Mouse (Mus musculus): Measurements from ENCODE around the gene Fam32a. TPM values are rescaled to one million over a fixed set of nuclear protein-coding genes. Genes with fewer than 3 reads are reported as not detected.

Fam32a gene
- polyA plus RNA-seq, 1 experiment from 2014 or later, result 76.0 TPM

GRCm38 (mm10) chr8:72266671-72267070 is 47.1 kb downstream of the Fam32a start:
- H3K9ac ChIP-seq (ENCODE audit: low read length), result no peak overlapping the region
- no peaks in the 10 kb centered on the region for H3K36me3 ChIP-seq (ENCODE audit: control insufficient read depth, insufficient read depth, low read length)
- no peak overlapping the region for H3K27ac ChIP-seq (ENCODE audit: low read depth, low read length)
- DNase-seq (ENCODE audit: low spot score) (no peak), ATAC-seq (replicated peaks; ENCODE audit: low FRiP score) (no peak)
- no peaks in the 10 kb centered on the region for H3K4me1 ChIP-seq (replicated peaks; ENCODE audit: control insufficient read depth, insufficient read depth, low read length)
- no peak overlapping the region for H3K4me2 ChIP-seq (ENCODE audit: low read depth, low read length, severe bottlenecking)
- H3K4me3 ChIP-seq (ENCODE audit: low read depth, low read length), result no peak overlapping the region
- no peaks in the 10 kb centered on the region for H3K9me3 ChIP-seq (ENCODE audit: control insufficient read depth, low read length)
- H3K27me3 ChIP-seq (ENCODE audit: control insufficient read depth, insufficient read depth, low read length), result no peaks in the 10 kb centered on the region

DNA sequence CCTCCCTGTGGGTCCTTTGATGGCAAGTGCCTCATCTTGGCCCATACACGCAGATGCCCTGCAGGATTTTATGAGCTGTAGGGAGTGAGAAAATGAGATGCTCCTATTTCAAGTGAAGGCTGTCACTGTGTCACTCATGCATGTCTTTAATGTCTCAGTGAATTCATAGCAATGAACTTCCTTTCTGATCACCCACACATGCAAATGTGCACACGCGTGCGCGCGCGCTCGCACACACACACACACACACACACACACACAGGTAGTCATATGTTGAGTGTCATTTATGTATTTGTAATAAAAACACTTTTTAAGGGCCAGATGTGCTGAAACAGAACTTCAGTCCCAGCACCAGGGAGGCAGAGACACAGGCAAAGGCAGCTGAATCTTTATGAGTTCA is 47.6 kb downstream of the Fam32a start:
- Histone ChIP-seq H3K4me2 (ENCODE audit: low read depth, low read length, severe bottlenecking) (no peak overlapping the region), H3K9ac (ENCODE audit: low read length) (no peak overlapping the region), H3K36me3 (ENCODE audit: control insufficient read depth, insufficient read depth, low read length) (no peaks in the 10 kb centered on the region), H3K27ac (ENCODE audit: low read depth, low read length) (no peak overlapping the region), H3K4me3 (ENCODE audit: low read depth, low read length) (no peak overlapping the region), H3K9me3 (ENCODE audit: control insufficient read depth, low read length) (no peaks in the 10 kb centered on the region), H3K27me3 (ENCODE audit: control insufficient read depth, insufficient read depth, low read length) (no peaks in the 10 kb centered on the region), H3K4me1 (replicated peaks; ENCODE audit: control insufficient read depth, insufficient read depth, low read length) (no peaks in the 10 kb centered on the region)
- ATAC-seq (replicated peaks; ENCODE audit: low FRiP score), result no peak
- 99% methylated on average over 8 of the region's 8 CpGs for WGBS
- DNase-seq (ENCODE audit: low spot score), result no peak

DNA sequence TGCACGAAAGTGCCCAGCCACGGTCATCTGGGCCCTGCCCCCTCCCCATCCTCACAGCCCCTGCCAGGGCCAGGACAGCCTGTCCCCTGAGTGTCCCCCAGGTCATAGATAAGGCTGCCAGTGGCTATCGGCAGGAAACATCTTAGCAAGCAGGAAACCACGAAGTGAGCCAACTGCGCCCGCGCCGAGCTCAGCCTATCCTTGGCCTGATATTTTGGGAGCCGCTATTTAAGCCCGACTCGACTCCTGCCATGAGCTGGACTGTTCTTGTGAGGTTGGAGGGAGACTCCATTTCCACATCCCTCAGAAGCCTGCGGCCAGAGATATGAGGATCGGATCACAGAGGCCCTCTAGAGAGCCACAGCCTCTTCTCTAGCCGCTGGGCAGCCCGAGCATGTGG is 48.8 kb downstream of the Fam32a start:
- Histone ChIP-seq H3K36me3 (ENCODE audit: control insufficient read depth, insufficient read depth, low read length) (no peaks in the 10 kb centered on the region), H3K9ac (ENCODE audit: low read length) (no peak overlapping the region), H3K9me3 (ENCODE audit: control insufficient read depth, low read length) (no peaks in the 10 kb centered on the region), H3K27me3 (ENCODE audit: control insufficient read depth, insufficient read depth, low read length) (no peaks in the 10 kb centered on the region), H3K27ac (ENCODE audit: low read depth, low read length) (0 out of 2 replicates have a peak overlapping the region, but pooled peaks have one; percentile 4), H3K4me3 (ENCODE audit: low read depth, low read length) (no peak overlapping the region), H3K4me1 (replicated peaks; ENCODE audit: control insufficient read depth, insufficient read depth, low read length) (no peaks in the 10 kb centered on the region), H3K4me2 (ENCODE audit: low read depth, low read length, severe bottlenecking) (no peak overlapping the region)
- ATAC-seq (replicated peaks; ENCODE audit: low FRiP score), result no peak
- 91% methylated on average over 15 of the region's 15 CpGs for WGBS
- DNase-seq (ENCODE audit: low spot score), result no peak

- 84% methylated on average over 12 of the region's 12 CpGs for WGBS
- no peak overlapping the region for H3K9ac ChIP-seq (ENCODE audit: low read length)
- ATAC-seq (replicated peaks; ENCODE audit: low FRiP score), result no peak
- no peak overlapping the region for H3K4me2 ChIP-seq (ENCODE audit: low read depth, low read length, severe bottlenecking)
- H3K4me3 ChIP-seq (ENCODE audit: low read depth, low read length), result no peak overlapping the region
- no peaks in the 10 kb centered on the region for H3K36me3 ChIP-seq (ENCODE audit: control insufficient read depth, insufficient read depth, low read length)
- no peak for DNase-seq (ENCODE audit: low spot score)
- H3K4me1 ChIP-seq (replicated peaks; ENCODE audit: control insufficient read depth, insufficient read depth, low read length), result no peaks in the 10 kb centered on the region
- no peak overlapping the region for H3K27ac ChIP-seq (ENCODE audit: low read depth, low read length)
- H3K27me3 ChIP-seq (ENCODE audit: control insufficient read depth, insufficient read depth, low read length), result no peaks in the 10 kb centered on the region
- no peaks in the 10 kb centered on the region for H3K9me3 ChIP-seq (ENCODE audit: control insufficient read depth, low read length)
Measured at GRCm38 (mm10) chr8:72270606-72271005, 51.1 kb downstream of the Fam32a start.

DNA sequence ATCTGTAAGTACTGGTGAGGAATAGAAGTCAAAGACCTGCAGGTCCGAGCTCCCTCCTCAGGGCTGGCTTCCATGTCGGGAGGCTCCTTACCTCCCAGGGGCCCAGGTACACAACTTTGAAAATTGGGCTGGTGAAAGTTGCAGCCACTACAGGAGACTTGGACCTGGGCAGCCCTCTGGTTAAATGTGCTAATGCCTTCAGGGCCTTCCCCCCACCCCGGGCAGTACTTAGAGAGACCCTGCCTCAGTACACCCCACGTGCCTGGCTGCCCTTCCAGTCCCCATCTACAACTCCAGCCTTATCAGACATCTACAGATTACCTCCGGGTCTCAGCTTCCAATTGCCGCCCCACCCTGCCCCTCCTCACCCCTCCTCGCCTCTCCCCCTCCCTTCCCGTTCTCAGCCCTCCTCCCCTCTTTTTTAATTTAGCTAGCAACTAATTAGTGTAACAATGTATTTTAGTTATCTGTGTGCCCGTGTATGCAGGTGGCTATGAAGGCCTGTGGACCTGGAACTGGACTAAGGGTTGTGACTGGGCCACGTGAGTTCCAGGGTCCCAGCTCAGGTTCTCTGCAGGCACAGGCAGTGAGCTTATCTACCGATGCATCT is 51.6 kb downstream of the Fam32a start:
- Histone ChIP-seq H3K9ac (ENCODE audit: low read length) (no peak overlapping the region), H3K9me3 (ENCODE audit: control insufficient read depth, low read length) (no peaks in the 10 kb centered on the region), H3K4me1 (replicated peaks; ENCODE audit: control insufficient read depth, insufficient read depth, low read length) (no peaks in the 10 kb centered on the region), H3K36me3 (ENCODE audit: control insufficient read depth, insufficient read depth, low read length) (no peaks in the 10 kb centered on the region), H3K4me2 (ENCODE audit: low read depth, low read length, severe bottlenecking) (no peak overlapping the region), H3K27me3 (ENCODE audit: control insufficient read depth, insufficient read depth, low read length) (no peaks in the 10 kb centered on the region), H3K4me3 (ENCODE audit: low read depth, low read length) (no peak overlapping the region), H3K27ac (ENCODE audit: low read depth, low read length) (no peak overlapping the region)
- DNase-seq (ENCODE audit: low spot score) (no peak), ATAC-seq (replicated peaks; ENCODE audit: low FRiP score) (no peak)
- 77% methylated on average over 11 of the region's 11 CpGs for whole genome bisulfite sequencing

DNA sequence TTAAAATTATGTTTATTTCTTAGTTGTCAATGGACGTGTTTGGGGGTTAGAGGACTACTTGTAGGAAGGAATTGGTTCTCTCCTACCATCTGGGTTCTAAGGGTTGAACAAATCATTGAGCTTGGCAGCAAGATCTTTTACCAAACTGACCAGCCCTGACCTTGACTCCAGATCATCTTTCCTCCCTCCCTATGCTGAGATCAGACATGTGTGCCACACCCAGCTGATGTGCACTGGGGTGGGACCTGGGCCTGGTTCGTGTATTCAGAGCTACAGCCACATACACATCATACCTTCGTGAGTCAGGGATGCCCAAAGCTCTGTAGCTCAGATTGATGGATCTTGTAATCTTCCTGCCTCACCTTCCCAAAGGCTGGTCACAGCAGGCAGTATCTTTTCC is 52.2 kb downstream of the Fam32a start:
- no peak overlapping the region for H3K27ac ChIP-seq (ENCODE audit: low read depth, low read length)
- H3K36me3 ChIP-seq (ENCODE audit: control insufficient read depth, insufficient read depth, low read length), result no peaks in the 10 kb centered on the region
- no peak overlapping the region for H3K9ac ChIP-seq (ENCODE audit: low read length)
- no peak for DNase-seq (ENCODE audit: low spot score)
- no peaks in the 10 kb centered on the region for H3K27me3 ChIP-seq (ENCODE audit: control insufficient read depth, insufficient read depth, low read length)
- no peak for ATAC-seq (replicated peaks; ENCODE audit: low FRiP score)
- H3K4me2 ChIP-seq (ENCODE audit: low read depth, low read length, severe bottlenecking), result no peak overlapping the region
- no peak overlapping the region for H3K4me3 ChIP-seq (ENCODE audit: low read depth, low read length)
- no peaks in the 10 kb centered on the region for H3K9me3 ChIP-seq (ENCODE audit: control insufficient read depth, low read length)
- 68% methylated on average over 3 of the region's 3 CpGs for WGBS
- no peaks in the 10 kb centered on the region for H3K4me1 ChIP-seq (replicated peaks; ENCODE audit: control insufficient read depth, insufficient read depth, low read length)

DNA sequence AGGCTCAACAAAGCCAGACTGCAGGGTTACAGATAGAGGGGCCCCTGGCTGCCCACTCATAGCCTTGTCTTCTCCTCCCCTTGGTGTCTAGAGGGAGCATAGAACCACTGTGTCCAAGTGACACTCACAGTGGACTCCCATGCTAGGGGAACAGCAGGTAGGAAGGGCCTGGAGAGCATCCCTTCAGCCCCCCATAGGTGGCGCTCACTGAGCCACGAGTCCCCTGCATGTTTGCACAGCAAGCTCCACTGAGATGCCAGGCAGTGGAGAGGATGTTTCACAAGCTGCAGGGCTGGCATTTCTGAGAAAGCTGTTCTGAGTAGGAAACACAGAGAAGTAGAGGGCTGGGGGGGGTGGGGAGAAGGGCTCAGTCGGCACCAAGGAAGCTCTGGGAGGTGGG is 52.8 kb downstream of the Fam32a start:
- ATAC-seq (replicated peaks; ENCODE audit: low FRiP score), result no peak
- no peaks in the 10 kb centered on the region for H3K4me1 ChIP-seq (replicated peaks; ENCODE audit: control insufficient read depth, insufficient read depth, low read length)
- no peaks in the 10 kb centered on the region for H3K36me3 ChIP-seq (ENCODE audit: control insufficient read depth, insufficient read depth, low read length)
- H3K4me2 ChIP-seq (ENCODE audit: low read depth, low read length, severe bottlenecking), result no peak overlapping the region
- H3K27me3 ChIP-seq (ENCODE audit: control insufficient read depth, insufficient read depth, low read length), result no peaks in the 10 kb centered on the region
- peak; percentile 70 for DNase-seq (ENCODE audit: low spot score)
- H3K9ac ChIP-seq (ENCODE audit: low read length), result no peak overlapping the region
- H3K9me3 ChIP-seq (ENCODE audit: control insufficient read depth, low read length), result no peaks in the 10 kb centered on the region
- WGBS, result 12% methylated on average over 3 of the region's 3 CpGs
- H3K27ac ChIP-seq (ENCODE audit: low read depth, low read length), result no peak overlapping the region
- H3K4me3 ChIP-seq (ENCODE audit: low read depth, low read length), result no peak overlapping the region

- 83% methylated on average over 1 of the region's 1 CpGs for WGBS
- no peak for ATAC-seq (replicated peaks; ENCODE audit: low FRiP score)
Measured at GRCm38 (mm10) chr8:72273111-72273770, 53.7 kb downstream of the Fam32a start.

DNA sequence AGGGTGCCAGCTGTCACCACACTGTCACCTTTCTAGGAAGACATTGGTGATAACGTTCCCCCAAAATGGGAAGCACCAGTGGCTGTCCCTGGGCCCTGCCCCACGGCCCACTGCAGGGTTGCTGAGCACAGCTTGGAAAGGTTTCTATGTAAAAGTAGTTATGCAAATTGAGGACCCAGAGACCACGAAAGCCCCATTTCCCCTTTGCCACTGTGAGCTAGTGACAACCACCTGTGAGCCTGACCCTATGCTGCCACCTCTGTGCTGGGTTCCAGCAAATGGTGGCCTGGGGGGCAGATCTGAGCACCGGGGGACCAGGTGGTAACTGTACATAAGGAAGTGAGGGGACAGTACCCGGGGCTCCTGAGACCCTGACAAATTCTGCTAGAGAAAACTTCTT is 54.3 kb downstream of the Fam32a start:
- Histone ChIP-seq H3K9me3 (ENCODE audit: control insufficient read depth, low read length) (no peaks in the 10 kb centered on the region), H3K36me3 (ENCODE audit: control insufficient read depth, insufficient read depth, low read length) (no peaks in the 10 kb centered on the region), H3K27me3 (ENCODE audit: control insufficient read depth, insufficient read depth, low read length) (no peaks in the 10 kb centered on the region), H3K9ac (ENCODE audit: low read length) (no peak overlapping the region), H3K27ac (ENCODE audit: low read depth, low read length) (no peak overlapping the region), H3K4me3 (ENCODE audit: low read depth, low read length) (no peak overlapping the region), H3K4me1 (replicated peaks; ENCODE audit: control insufficient read depth, insufficient read depth, low read length) (no peaks in the 10 kb centered on the region), H3K4me2 (ENCODE audit: low read depth, low read length, severe bottlenecking) (no peak overlapping the region)
- ATAC-seq (replicated peaks; ENCODE audit: low FRiP score) (no peak), DNase-seq (ENCODE audit: low spot score) (no peak)
- 79% methylated on average over 5 of the region's 5 CpGs for WGBS

More at GRCm38 (mm10) chr8:72273111-72273770, 53.7 kb downstream of the Fam32a start:
- H3K36me3 ChIP-seq (ENCODE audit: control insufficient read depth, insufficient read depth, low read length), result no peaks in the 10 kb centered on the region
- H3K9ac ChIP-seq (ENCODE audit: low read length), result no peak overlapping the region
- no peak overlapping the region for H3K4me2 ChIP-seq (ENCODE audit: low read depth, low read length, severe bottlenecking)
- H3K4me1 ChIP-seq (replicated peaks; ENCODE audit: control insufficient read depth, insufficient read depth, low read length), result no peaks in the 10 kb centered on the region
- H3K27ac ChIP-seq (ENCODE audit: low read depth, low read length), result no peak overlapping the region
- DNase-seq (ENCODE audit: low spot score), result no peak
- no peaks in the 10 kb centered on the region for H3K9me3 ChIP-seq (ENCODE audit: control insufficient read depth, low read length)
- H3K4me3 ChIP-seq (ENCODE audit: low read depth, low read length), result no peak overlapping the region
- no peaks in the 10 kb centered on the region for H3K27me3 ChIP-seq (ENCODE audit: control insufficient read depth, insufficient read depth, low read length)
